In genomic region chr10:21532142-21532541, GRCm38 (mm10) we compare ENCODE assay signal across 13 mouse cellular contexts.
"Had no signal": no experiment of that assay in that cellular context is flagged by ENCODE, and none has a peak within 500 bp of the region (broad histone marks: within the 10 kb centered on the region; RNA-seq: fewer than 3 reads in every experiment).

No protein-coding gene starts in this region.

- H3K4me3 ChIP-seq: limb, embryonic 12.5 days; midbrain, embryonic 13.5 days; myocyte; neural tube, embryonic 12.5 days had no signal

- H3K36me3 ChIP-seq: limb, embryonic 12.5 days; midbrain, embryonic 13.5 days; neural tube, embryonic 12.5 days had no signal

- DNase-seq: kidney, adult 2 months; kidney, postnatal 36 days; layer of hippocampus, adult 9-11 months; layer of hippocampus, postnatal 36 days; lung, adult 18-20 months; thymus, adult 2 months; thymus, postnatal 25 days had no signal

- H3K4me1 ChIP-seq: limb, embryonic 12.5 days; midbrain, embryonic 13.5 days; neural tube, embryonic 12.5 days had no signal

- H3K4me2 ChIP-seq: limb, embryonic 12.5 days; midbrain, embryonic 13.5 days; neural tube, embryonic 12.5 days had no signal

- H3K9ac ChIP-seq: limb, embryonic 12.5 days; liver, embryonic 14.5 days; midbrain, embryonic 13.5 days; neural tube, embryonic 12.5 days had no signal

- H3K27me3 ChIP-seq: limb, embryonic 12.5 days; midbrain, embryonic 13.5 days; neural tube, embryonic 12.5 days had no signal

- H3K27ac ChIP-seq: limb, embryonic 12.5 days; liver, embryonic 14.5 days; midbrain, embryonic 13.5 days; neural tube, embryonic 12.5 days had no signal

- ATAC-seq: intestine, embryonic 16.5 days; midbrain, embryonic 13.5 days had no signal

- H3K9me3 ChIP-seq: limb, embryonic 12.5 days; midbrain, embryonic 13.5 days; neural tube, embryonic 12.5 days had no signal
